Mouse (Mus musculus) v-Abl transformed pro-B cells (cell line): ENCODE results near the gene Ccl17.

Experiments used
- in situ Hi-C, 2 experiments: fragments of 400-800 bp; cut with MboI; formaldehyde crosslinking; loops; one replicate each; pipeline ENCODE4 v1.15.1; 2025; ENCODE audit not compliant: unreplicated experiment in 2 of 2

Gene Ccl17

GRCm38 (mm10) chr8:94810153-94810552 is at the start of gene Ccl17:
Ccl17 (plus strand) TSS chr8:94810453.
- in situ Hi-C loops, result loop anchor here (5.0 to 25.0 kb wide), 4 partner anchors 103 to 498 kb away; no protein-coding TSS in a partner anchor

- in situ Hi-C loops, result no loop called here
These were observed 43.2 kb upstream of the Ccl17 start for GRCm38 (mm10) chr8:94767035-94767434.

- in situ Hi-C loops, result no loop called here
These were observed 39.3 kb upstream of the Ccl17 start for GRCm38 (mm10) chr8:94770945-94771344.

DNA sequence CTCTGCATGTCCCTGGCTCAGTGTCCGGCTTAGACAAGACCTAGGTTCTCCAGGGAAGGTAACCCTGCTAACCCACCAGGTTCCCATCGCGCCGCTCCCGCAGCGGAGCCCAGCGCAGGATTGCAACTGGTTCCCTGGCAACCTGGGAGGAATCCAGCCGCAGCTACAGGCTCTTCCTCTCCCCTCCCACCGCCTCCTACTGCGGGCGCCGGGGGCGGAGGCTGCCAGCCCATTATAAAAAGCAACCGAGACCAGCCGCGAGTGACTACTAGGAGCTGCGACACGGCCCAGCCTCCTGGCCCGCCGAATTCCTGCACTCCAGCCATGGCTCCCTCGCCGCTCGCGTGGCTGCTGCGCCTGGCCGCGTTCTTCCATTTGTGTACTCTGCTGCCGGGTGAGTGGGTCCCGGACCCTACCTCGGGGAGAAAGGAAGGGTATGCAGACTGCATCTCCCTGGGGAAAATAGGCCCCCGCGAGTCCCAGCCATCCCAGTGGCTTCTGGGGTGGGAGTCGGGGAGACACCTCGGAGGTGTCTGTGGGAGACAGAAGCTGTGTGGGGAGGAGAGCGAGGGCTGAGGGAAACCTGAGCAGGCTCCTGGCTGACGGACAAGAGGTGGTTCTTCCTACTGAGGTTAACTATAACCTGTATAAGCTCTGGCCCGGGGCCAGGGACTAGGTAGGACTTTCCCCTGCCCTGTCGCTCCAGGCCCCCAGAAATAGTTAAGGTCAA is 38.1 kb upstream of the Ccl17 start, which contains the start of gene Cx3cl1:
Cx3cl1 (plus strand) TSS at position 69 of the 730 bp plus-strand sequence.
- in situ Hi-C loops, result no loop called here

DNA sequence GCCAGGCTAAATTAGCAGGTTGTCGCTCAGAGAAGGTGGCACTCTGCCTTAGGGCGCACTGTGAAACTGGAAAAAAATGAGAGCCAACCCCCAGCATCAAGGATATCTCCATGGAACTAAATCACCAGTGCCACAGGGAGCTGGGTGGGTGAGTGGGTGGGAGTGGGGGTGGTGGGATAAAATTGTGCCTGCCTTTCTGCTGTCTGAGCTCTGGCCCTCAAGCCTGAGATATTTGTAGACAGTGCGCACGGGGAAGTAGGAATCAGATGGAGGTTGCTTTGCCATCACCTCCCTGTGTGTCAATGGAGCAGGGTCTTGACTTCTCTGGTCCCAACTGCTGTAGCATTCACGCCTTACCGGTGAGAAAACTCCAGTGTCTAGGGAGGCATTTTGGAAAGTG is 37.2 kb upstream of the Ccl17 start:
- in situ Hi-C loops, result no loop called here

DNA sequence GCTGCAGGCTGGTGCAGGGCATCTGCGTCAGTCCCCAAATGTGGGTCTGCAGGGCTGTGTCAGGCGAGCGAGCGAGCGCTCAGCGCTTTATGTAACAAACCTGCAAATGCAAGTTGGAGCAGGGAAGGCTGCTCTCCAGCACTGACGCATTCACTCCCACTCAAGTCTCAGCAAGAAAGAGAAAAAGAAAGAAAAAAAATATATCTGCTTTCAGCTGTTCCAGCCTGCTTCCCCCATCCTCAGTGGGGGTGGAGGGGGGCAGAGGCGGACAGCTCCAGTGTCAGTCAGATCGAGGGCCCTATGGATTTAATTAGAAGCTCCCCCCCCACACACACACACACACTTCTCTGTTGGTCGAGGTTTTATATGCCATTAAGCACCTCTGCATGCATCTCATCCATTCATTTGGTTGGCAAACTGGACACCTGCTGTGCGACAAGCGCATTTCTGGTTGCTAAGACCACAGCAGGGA is 36.5 kb upstream of the Ccl17 start:
- in situ Hi-C loops, result no loop called here

- in situ Hi-C loops, result no loop called here
These were observed 35.7 kb upstream of the Ccl17 start for GRCm38 (mm10) chr8:94774601-94775000.

- in situ Hi-C loops, result no loop called here
These were observed 33.9 kb upstream of the Ccl17 start for GRCm38 (mm10) chr8:94776346-94776745.

GRCm38 (mm10) chr8:94778036-94778435 is 32.2 kb upstream of the Ccl17 start:
- in situ Hi-C loops, result no loop called here

DNA sequence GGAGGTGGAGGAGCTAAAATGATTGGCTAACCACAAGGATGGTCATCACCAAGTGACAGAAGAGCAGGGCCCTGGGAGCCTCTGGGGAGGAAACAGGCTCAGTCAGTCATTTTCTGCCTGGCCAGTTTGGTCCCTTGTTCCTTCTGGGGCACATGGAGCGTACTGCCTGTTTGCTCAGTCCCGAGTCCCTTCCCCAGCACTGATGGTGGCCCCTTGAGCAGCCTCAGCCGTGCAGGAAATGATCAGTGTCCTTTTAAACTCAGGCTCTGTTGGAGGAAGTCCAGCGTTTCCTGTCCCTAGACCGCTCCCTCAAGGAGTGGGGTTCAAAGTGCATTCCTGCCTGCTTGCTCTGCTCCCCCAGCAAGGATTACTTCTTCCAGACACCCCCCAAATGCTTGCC is 31.8 kb upstream of the Ccl17 start:
- in situ Hi-C loops, result no loop called here

- in situ Hi-C loops, result no loop called here
These were observed 31.2 kb upstream of the Ccl17 start for GRCm38 (mm10) chr8:94778895-94779533.

DNA sequence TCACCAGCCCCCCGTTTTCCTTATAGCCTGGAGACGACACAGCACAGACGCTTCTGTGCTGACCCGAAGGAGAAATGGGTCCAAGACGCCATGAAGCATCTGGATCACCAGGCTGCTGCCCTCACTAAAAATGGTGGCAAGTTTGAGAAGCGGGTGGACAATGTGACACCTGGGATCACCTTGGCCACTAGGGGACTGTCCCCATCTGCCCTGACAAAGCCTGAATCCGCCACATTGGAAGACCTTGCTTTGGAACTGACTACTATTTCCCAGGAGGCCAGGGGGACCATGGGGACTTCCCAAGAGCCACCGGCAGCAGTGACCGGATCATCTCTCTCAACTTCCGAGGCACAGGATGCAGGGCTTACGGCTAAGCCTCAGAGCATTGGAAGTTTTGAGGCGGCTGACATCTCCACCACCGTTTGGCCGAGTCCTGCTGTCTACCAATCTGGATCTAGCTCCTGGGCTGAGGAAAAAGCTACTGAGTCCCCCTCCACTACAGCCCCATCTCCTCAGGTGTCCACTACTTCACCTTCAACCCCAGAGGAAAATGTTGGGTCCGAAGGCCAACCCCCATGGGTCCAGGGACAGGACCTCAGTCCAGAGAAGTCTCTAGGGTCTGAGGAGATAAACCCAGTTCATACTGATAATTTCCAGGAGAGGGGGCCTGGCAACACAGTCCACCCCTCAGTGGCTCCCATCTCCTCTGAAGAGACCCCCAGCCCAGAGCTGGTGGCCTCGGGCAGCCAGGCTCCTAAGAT is 30.5 kb upstream of the Ccl17 start:
- in situ Hi-C loops, result no loop called here

DNA sequence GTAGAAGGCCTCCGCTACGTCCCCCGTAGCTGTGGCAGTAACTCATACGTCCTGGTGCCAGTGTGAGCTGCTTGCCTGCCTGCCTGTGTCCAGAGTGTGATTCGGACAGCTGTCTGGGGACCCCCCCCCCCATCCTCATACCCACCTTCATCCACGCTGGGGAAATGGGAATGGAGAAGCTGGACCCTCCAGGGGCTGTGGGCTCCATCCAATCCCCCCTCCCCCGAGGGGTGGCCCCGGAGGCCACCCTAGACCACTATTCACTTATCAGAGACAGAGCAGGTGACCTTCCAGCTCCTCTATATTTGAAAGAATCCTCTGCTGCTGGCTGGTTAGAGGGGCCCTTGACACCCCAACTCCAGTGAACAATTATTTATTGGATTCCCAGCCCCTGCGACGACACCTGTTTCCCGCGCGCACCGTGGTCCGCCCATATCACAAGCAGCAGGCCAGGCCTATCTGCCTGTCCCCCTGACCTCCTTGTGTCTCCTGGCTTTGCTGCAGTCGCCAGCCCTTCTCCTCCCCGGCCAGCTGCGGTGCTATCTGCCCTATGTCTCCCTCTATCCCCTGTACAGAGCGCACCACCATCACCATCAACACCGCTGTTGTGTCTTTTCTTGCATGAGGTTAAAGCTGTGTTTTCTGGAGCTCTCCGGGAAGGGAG is 29.6 kb upstream of the Ccl17 start:
- in situ Hi-C loops, result no loop called here

DNA sequence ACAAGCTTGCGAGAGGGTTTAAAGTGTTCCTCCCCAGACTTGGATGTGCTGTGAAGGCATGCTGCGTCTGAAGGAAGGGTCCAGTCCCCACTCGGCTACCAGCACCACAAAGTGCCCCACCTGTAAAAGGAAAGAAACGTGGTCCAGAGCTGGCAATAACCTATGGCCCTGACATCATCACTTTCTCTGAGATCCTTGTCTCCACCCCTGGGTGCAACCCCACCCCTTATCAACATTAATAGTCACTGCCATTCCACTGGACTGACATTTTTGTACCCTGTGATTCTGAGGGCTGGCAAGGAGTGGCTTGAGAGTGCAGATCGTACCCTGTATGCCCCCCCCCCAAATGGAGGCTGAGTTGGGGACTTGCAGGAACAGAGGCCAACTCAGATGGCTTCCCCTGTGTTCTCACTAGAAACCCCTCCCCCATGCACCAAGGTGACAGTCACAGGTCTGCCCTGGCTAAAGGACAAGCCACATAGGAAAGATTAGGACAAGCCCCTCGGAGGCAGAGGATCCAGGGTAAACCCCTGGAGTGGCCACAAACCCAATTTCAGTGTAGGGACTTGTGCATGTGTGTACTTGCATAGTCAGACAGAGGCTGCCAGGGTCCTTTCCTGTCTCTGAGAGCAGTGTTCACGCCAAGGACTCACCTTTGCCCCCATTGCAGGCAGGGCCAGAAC is 29.0 kb upstream of the Ccl17 start:
- in situ Hi-C loops, result no loop called here

GRCm38 (mm10) chr8:94781838-94782235 is 28.4 kb upstream of the Ccl17 start:
- in situ Hi-C loops, result no loop called here

GRCm38 (mm10) chr8:94783890-94784289 is 26.4 kb upstream of the Ccl17 start:
- in situ Hi-C loops, result no loop called here

- in situ Hi-C loops, result no loop called here
These were observed 24.8 kb upstream of the Ccl17 start for GRCm38 (mm10) chr8:94785247-94785985.

- in situ Hi-C loops, result no loop called here
These were observed 24.2 kb upstream of the Ccl17 start for GRCm38 (mm10) chr8:94785995-94786595.
